19 mouse cellular contexts compared by ENCODE assay signal in the genomic region with DNA sequence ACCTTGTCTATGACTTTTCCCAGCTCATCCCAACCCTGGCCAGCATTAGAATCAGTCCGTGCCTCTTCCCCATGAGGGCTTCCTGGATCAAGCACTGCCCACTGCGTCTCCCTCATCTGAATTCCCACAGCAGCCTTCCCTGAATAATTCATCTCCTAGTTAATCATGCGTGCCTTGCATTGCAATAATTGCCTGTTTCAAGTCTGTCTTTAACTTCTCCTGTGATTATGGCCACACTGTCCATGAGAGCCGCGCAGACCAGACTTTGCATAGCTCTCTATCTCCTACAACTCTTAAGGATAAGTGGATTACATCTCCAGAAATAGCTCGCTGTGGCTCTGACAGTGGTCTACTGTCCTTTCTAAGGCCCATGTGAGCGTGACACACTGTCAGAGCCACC.
DNase-seq lines count a peak whose midpoint lies in the region; ATAC-seq and TF ChIP-seq lines count a peak whose summit lies in the region.
"Had no signal": no experiment of that assay in that cellular context is flagged by ENCODE, and none has a peak within 500 bp of the region (broad histone marks: within the 10 kb centered on the region; RNA-seq: fewer than 3 reads in every experiment).

No protein-coding gene starts in this region.

- no peaks in the 10 kb centered on the region for H3K36me3 ChIP-seq in heart, embryonic 11.5 days (ENCODE audit: control insufficient read depth, insufficient read depth, low read length)
- no peaks in the 10 kb centered on the region for H3K36me3 ChIP-seq in hindbrain, embryonic 11.5 days (ENCODE audit: control insufficient read depth, insufficient read depth, low read length)
- no peaks in the 10 kb centered on the region for H3K36me3 ChIP-seq in midbrain, embryonic 13.5 days
- no peaks in the 10 kb centered on the region for H3K36me3 ChIP-seq in stomach, postnatal 0 days (ENCODE audit: control insufficient read depth, insufficient read depth, low read length)
- H3K36me3 ChIP-seq: embryonic facial prominence, embryonic 12.5 days; lung, embryonic 15.5 days; neural tube, embryonic 12.5 days had no signal

- no peak overlapping the region for H3K4me2 ChIP-seq in heart, embryonic 11.5 days
- H3K4me2 ChIP-seq in hindbrain, embryonic 11.5 days (replicated peaks; ENCODE audit: low read depth, low read length) = no peak overlapping the region
- 0 out of 2 replicates have a peak overlapping the region, but pooled peaks have one; percentile 1 for H3K4me2 ChIP-seq in midbrain, embryonic 13.5 days (replicated peaks)
- H3K4me2 ChIP-seq in stomach, postnatal 0 days (replicated peaks; ENCODE audit: low read depth) = no peak overlapping the region
- H3K4me2 ChIP-seq: embryonic facial prominence, embryonic 12.5 days; liver, embryonic 11.5 days; lung, embryonic 15.5 days; neural tube, embryonic 12.5 days had no signal

- H3K4me1 ChIP-seq in heart, embryonic 11.5 days (ENCODE audit: control insufficient read depth, insufficient read depth, low read length) = peaks cover 39% of the 10 kb centered on the region
- peaks cover 8% of the 10 kb centered on the region; the same call in 1 of the 2 replicates for H3K4me1 ChIP-seq in hindbrain, embryonic 11.5 days (replicated peaks; ENCODE audit: control insufficient read depth, insufficient read depth, low read length)
- H3K4me1 ChIP-seq in midbrain, embryonic 13.5 days (replicated peaks) = peaks cover 38% of the 10 kb centered on the region
- H3K4me1 ChIP-seq in stomach, postnatal 0 days (replicated peaks; ENCODE audit: control insufficient read depth, insufficient read depth) = peaks cover 2% of the 10 kb centered on the region; the same call in 1 of the 2 replicates

- TF ChIP-seq CTCF in stomach, postnatal 0 days (IDR thresholded peaks at IDR 0.05; ENCODE audit: low read depth) = no peak

- H3K27me3 ChIP-seq in heart, embryonic 11.5 days (ENCODE audit: control insufficient read depth, insufficient read depth, low read length) = no peaks in the 10 kb centered on the region
- no peaks in the 10 kb centered on the region for H3K27me3 ChIP-seq in hindbrain, embryonic 11.5 days (ENCODE audit: control insufficient read depth, insufficient read depth, low read length)
- H3K27me3 ChIP-seq in midbrain, embryonic 13.5 days = peaks cover 4% of the 10 kb centered on the region; the same call in 1 of the 2 replicates
- no peaks in the 10 kb centered on the region for H3K27me3 ChIP-seq in stomach, postnatal 0 days (ENCODE audit: control insufficient read depth, insufficient read depth, low read length)
- H3K27me3 ChIP-seq: embryonic facial prominence, embryonic 12.5 days; neural tube, embryonic 12.5 days had no signal

- WGBS in heart, embryonic 11.5 days (ENCODE audit: insufficient replicate concordance) = 42% methylated on average over 7 of the region's 7 CpGs
- 56% methylated on average over 7 of the region's 7 CpGs for WGBS in hindbrain, embryonic 11.5 days
- WGBS in midbrain, embryonic 13.5 days = 23% methylated on average over 7 of the region's 7 CpGs
- WGBS in stomach, postnatal 0 days = 86% methylated on average over 7 of the region's 7 CpGs

- H3K4me3 ChIP-seq in heart, embryonic 11.5 days (ENCODE audit: low read depth, low read length) = no peak overlapping the region
- H3K4me3 ChIP-seq in hindbrain, embryonic 11.5 days (ENCODE audit: low read depth, low read length) = no peak overlapping the region
- no peak overlapping the region for H3K4me3 ChIP-seq in midbrain, embryonic 13.5 days (replicated peaks)
- H3K4me3 ChIP-seq in stomach, postnatal 0 days (ENCODE audit: low read depth, low read length) = no peak overlapping the region
- H3K4me3 ChIP-seq: embryonic facial prominence, embryonic 12.5 days; lung, embryonic 15.5 days; neural tube, embryonic 12.5 days had no signal

- no peaks in the 10 kb centered on the region for H3K9me3 ChIP-seq in heart, embryonic 11.5 days (replicated peaks; ENCODE audit: control insufficient read depth, low read length)
- no peaks in the 10 kb centered on the region for H3K9me3 ChIP-seq in hindbrain, embryonic 11.5 days (ENCODE audit: control insufficient read depth, low read length)
- no peaks in the 10 kb centered on the region for H3K9me3 ChIP-seq in midbrain, embryonic 13.5 days
- no peaks in the 10 kb centered on the region for H3K9me3 ChIP-seq in stomach, postnatal 0 days (ENCODE audit: control insufficient read depth, low read length)
- H3K9me3 ChIP-seq: embryonic facial prominence, embryonic 12.5 days; lung, embryonic 15.5 days; neural tube, embryonic 12.5 days had no signal

- no peak for DNase-seq in heart, adult 18-20 months
- peak; percentile 30 for DNase-seq in MN1 (ENCODE audit: low spot score)
- peak; percentile 33 for DNase-seq in hindbrain, embryonic 11.5 days (ENCODE audit: low spot score)
- DNase-seq in stomach, postnatal 0 days (ENCODE audit: low spot score) = no peak
- DNase-seq in cerebellum, adult 9-10 months = no peak
- DNase-seq: adrenal gland, postnatal 14 days; cerebellum, postnatal 36 days; gastrocnemius, postnatal 14 days; layer of hippocampus, adult 9-11 months; thymus, postnatal 4 days had no signal

- H3K27ac ChIP-seq in heart, embryonic 11.5 days (ENCODE audit: low read depth, low read length) = 0 out of 2 replicates have a peak overlapping the region, but pooled peaks have one; percentile 1
- peak overlapping the region; percentile 18 for H3K27ac ChIP-seq in hindbrain, embryonic 11.5 days (ENCODE audit: low read depth, low read length)
- peak overlapping the region; percentile 66 for H3K27ac ChIP-seq in midbrain, embryonic 13.5 days
- H3K27ac ChIP-seq in stomach, postnatal 0 days (replicated peaks) = no peak overlapping the region
- H3K27ac ChIP-seq: embryonic facial prominence, embryonic 12.5 days; kidney, postnatal 0 days; lung, embryonic 15.5 days; neural tube, embryonic 12.5 days had no signal

- ATAC-seq in heart, embryonic 11.5 days (replicated peaks; ENCODE audit: insufficient number of reproducible peaks, low FRiP score, low TSS enrichment) = no peak
- peak; percentile 23; the same call in 1 of the 2 replicates for ATAC-seq in hindbrain, embryonic 11.5 days (ENCODE audit: low FRiP score)
- ATAC-seq in midbrain, embryonic 13.5 days = peak; percentile 74; the same call in 1 of the 2 replicates
- no peak for ATAC-seq in stomach, postnatal 0 days (ENCODE audit: low FRiP score, low TSS enrichment)
- no peak for ATAC-seq in granulocyte monocyte progenitor cell, adult 5-6 weeks (replicated peaks; ENCODE audit: poor library complexity, severe bottlenecking)
- ATAC-seq: inflammation-experienced regulatory T-cells, adult 6 months had no signal

- no peak for TF ChIP-seq EP300 in stomach, postnatal 0 days (optimal IDR thresholded peaks at IDR 0.05)

- H3K9ac ChIP-seq in heart, embryonic 11.5 days (ENCODE audit: low read depth, low read length) = no peak overlapping the region
- H3K9ac ChIP-seq in hindbrain, embryonic 11.5 days (ENCODE audit: low read depth, low read length) = no peak overlapping the region
- no peak overlapping the region for H3K9ac ChIP-seq in midbrain, embryonic 13.5 days (replicated peaks)
- no peak overlapping the region for H3K9ac ChIP-seq in stomach, postnatal 0 days (ENCODE audit: low read length)
- H3K9ac ChIP-seq: embryonic facial prominence, embryonic 12.5 days; lung, embryonic 15.5 days; neural tube, embryonic 12.5 days had no signal

Comparison
In these comparisons a context has a peak if more than half of its experiments do, and no peak if none do; other contexts are left out.
1. ATAC-seq: peak in hindbrain, embryonic 11.5 days (single experiment) and midbrain, embryonic 13.5 days (single experiment); none in heart, embryonic 11.5 days (single experiment), stomach, postnatal 0 days (single experiment) and granulocyte monocyte progenitor cell, adult 5-6 weeks (single experiment).
2. DNase-seq: peak in MN1 (single experiment) and hindbrain, embryonic 11.5 days (single experiment); none in heart, adult 18-20 months (0 of 2), stomach, postnatal 0 days (single experiment) and cerebellum, adult 9-10 months (single experiment).